Mouse (Mus musculus): ENCODE results near the gene Mast4.

- TF ChIP-seq GATA1 (IDR thresholded peaks at IDR 0.05; ENCODE audit: low read length) (no peak), TAL1 (IDR thresholded peaks at IDR 0.05; ENCODE audit: low read length) (no peak)
These were observed 485.2 kb downstream of the Mast4 start for GRCm38 (mm10) chr13:102849068-102849467.

Data from erythroblast, embryonic 14.5 days (primary cell).